Mouse (Mus musculus): Measurements from ENCODE around the gene Dnah8. TPM values are rescaled to one million over a fixed set of nuclear protein-coding genes. Genes with fewer than 3 reads are reported as not detected.

Dnah8 gene
- polyA plus RNA-seq, 1 experiment from 2014 or later, result 2.8 TPM

GRCm38 (mm10) chr17:30892086-30892485 is 267.9 kb downstream of the Dnah8 start:
- H3K4me1 ChIP-seq, result peaks cover 4% of the 10 kb centered on the region; the same call in 1 of the 2 replicates
- no peaks in the 10 kb centered on the region for H3K9me3 ChIP-seq (replicated peaks)
- 19% methylated on average over 1 of the region's 1 CpGs for WGBS
- H3K4me2 ChIP-seq, result no peak overlapping the region
- ATAC-seq (ENCODE audit: low FRiP score), result no peak
- H3K27ac ChIP-seq (replicated peaks), result no peak overlapping the region
- no peak overlapping the region for H3K9ac ChIP-seq (replicated peaks)
- no peak overlapping the region for H3K4me3 ChIP-seq (replicated peaks)
- H3K27me3 ChIP-seq (replicated peaks), result no peaks in the 10 kb centered on the region
- H3K36me3 ChIP-seq, result no peaks in the 10 kb centered on the region

DNA sequence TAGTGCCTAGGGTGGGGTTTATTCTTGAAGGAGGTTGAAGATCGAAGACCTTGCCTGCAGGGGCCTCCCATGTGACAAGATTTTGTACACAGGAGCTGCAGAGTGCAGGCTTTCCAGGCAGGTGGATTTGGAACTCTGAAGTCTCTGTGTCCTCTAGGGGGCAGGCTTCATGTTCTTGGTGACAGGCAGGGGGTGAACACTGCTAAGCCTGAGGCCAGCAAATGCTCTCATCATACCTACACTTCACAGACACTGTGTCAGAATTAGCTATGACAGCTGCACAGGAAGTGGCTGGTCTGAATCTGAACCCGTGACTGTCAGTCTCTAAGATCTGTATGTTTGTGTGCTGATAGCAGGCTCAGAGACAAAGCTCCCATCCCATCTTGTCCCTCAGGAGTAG is 268.6 kb downstream of the Dnah8 start:
- WGBS, result 52% methylated on average over 2 of the region's 2 CpGs
- Histone ChIP-seq H3K4me3 (replicated peaks) (no peak overlapping the region), H3K9me3 (replicated peaks) (no peaks in the 10 kb centered on the region), H3K27me3 (replicated peaks) (no peaks in the 10 kb centered on the region), H3K4me2 (no peak overlapping the region), H3K9ac (replicated peaks) (no peak overlapping the region), H3K27ac (replicated peaks) (no peak overlapping the region), H3K4me1 (peaks cover 4% of the 10 kb centered on the region; the same call in 1 of the 2 replicates), H3K36me3 (no peaks in the 10 kb centered on the region)
- ATAC-seq (ENCODE audit: low FRiP score), result no peak

- no peak for ATAC-seq (ENCODE audit: low FRiP score)
- 45% methylated on average over 2 of the region's 2 CpGs for WGBS
- H3K4me2 ChIP-seq, result no peak overlapping the region
- peaks cover 26% of the 10 kb centered on the region for H3K27me3 ChIP-seq (replicated peaks)
- H3K9ac ChIP-seq (replicated peaks), result no peak overlapping the region
- peaks cover 12% of the 10 kb centered on the region for H3K4me1 ChIP-seq
- no peaks in the 10 kb centered on the region for H3K9me3 ChIP-seq (replicated peaks)
- H3K27ac ChIP-seq (replicated peaks), result no peak overlapping the region
- H3K36me3 ChIP-seq, result no peaks in the 10 kb centered on the region
- no peak overlapping the region for H3K4me3 ChIP-seq (replicated peaks)
Measured at GRCm38 (mm10) chr17:30897075-30897474, 272.9 kb downstream of the Dnah8 start.

GRCm38 (mm10) chr17:30901627-30902026 is 277.5 kb downstream of the Dnah8 start, which contains the start of gene Glp1r:
TSS of gene Glp1r (plus strand) at chr17:30901817.
- no peak within 1 kb of the TSS for H3K27ac ChIP-seq (replicated peaks)
- peaks cover 11% of the 10 kb centered on the region for H3K4me1 ChIP-seq
- no peaks in the 10 kb centered on the region for H3K9me3 ChIP-seq (replicated peaks)
- peak within 1 kb of the TSS; percentile 40 for H3K9ac ChIP-seq (replicated peaks)
- under 1% methylated on average over 32 of the region's 37 CpGs for WGBS
- H3K36me3 ChIP-seq, result no peaks in the 10 kb centered on the region
- peaks cover 42% of the 10 kb centered on the region for H3K27me3 ChIP-seq (replicated peaks)
- no peak for ATAC-seq (ENCODE audit: low FRiP score)
- H3K4me2 ChIP-seq, result peak within 1 kb of the TSS; percentile 96
- peak within 1 kb of the TSS; percentile 45 for H3K4me3 ChIP-seq (replicated peaks)

DNA sequence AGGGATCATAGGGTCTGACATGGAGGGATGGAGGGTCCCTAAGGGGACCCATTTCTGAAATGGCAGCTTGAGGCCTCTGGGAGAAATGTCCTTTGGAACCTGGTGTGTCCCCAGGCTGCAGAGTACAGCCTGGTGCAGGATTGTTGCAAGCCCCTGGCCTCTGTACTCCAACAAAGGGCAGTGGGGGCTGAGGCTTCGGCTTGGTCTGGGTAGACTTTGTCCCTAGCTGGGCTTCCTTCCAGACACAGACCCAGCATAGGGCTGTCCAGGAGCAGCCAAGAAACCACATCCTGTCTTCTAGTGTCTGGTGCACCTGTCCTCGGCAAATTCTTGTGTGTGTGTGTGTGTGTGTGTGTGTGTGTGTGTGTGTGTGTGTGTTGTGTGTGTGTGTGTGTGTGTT is 279.9 kb downstream of the Dnah8 start:
- Histone ChIP-seq H3K27me3 (replicated peaks) (peaks cover 50% of the 10 kb centered on the region), H3K9me3 (replicated peaks) (no peaks in the 10 kb centered on the region), H3K9ac (replicated peaks) (no peak overlapping the region), H3K4me1 (peaks cover 11% of the 10 kb centered on the region), H3K4me3 (replicated peaks) (no peak overlapping the region), H3K4me2 (no peak overlapping the region), H3K27ac (replicated peaks) (no peak overlapping the region), H3K36me3 (no peaks in the 10 kb centered on the region)
- 73% methylated on average over 2 of the region's 2 CpGs for WGBS
- ATAC-seq (ENCODE audit: low FRiP score), result no peak

DNA sequence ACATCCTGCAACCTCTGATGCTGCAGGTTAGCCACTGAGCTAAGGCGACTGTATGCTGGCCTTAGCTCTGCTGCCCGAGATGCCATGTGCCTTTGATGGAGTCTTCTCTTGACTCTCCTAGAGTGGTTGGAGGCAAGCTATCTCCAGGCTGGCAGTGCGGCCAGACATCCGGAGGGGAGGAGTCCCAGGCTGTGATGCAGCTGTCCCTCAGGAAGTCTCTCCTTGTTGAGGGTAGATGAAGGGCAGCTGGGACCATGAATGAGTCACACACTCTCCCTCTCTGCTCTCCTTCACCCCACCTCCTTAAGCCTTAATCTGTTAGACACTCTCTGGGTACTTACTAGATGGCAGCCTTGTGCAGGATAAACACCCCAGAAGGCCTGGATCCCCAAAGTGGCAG is 283.4 kb downstream of the Dnah8 start:
- no peak for ATAC-seq (ENCODE audit: low FRiP score)
- Histone ChIP-seq H3K9ac (replicated peaks) (no peak overlapping the region), H3K9me3 (replicated peaks) (no peaks in the 10 kb centered on the region), H3K27me3 (replicated peaks) (peaks cover 19% of the 10 kb centered on the region), H3K27ac (replicated peaks) (no peak overlapping the region), H3K4me3 (replicated peaks) (no peak overlapping the region), H3K4me1 (peaks cover 21% of the 10 kb centered on the region), H3K36me3 (no peaks in the 10 kb centered on the region), H3K4me2 (no peak overlapping the region)
- 69% methylated on average over 4 of the region's 4 CpGs for WGBS

- H3K4me2 ChIP-seq, result peak overlapping the region; percentile 53
Measured at GRCm38 (mm10) chr17:30910866-30911731, 286.9 kb downstream of the Dnah8 start.

DNA sequence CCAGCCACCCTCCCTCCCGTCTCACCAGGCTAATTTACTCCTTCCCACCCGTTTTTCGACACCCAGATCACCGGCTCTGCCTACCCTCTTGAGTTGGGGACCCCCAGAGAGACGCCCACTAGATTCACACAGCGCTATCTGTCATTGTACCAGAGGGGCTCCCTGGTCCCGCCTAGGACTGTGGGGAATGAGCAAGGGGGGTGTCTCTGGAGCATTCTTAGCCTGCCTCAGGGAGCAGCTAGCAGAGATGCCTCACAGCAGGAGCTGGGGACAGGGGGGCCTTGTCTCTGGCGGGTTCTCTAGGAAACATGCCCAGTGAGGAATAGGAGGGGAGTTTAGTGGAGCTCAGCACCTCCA is 287.6 kb downstream of the Dnah8 start:
- peak; percentile 42; the same call in 1 of the 2 replicates for ATAC-seq (ENCODE audit: low FRiP score)
- 5% methylated on average over 8 of the region's 8 CpGs for WGBS
- H3K27ac ChIP-seq (replicated peaks), result no peak overlapping the region

More at GRCm38 (mm10) chr17:30910866-30911731, 286.9 kb downstream of the Dnah8 start:
- no peak overlapping the region for H3K9ac ChIP-seq (replicated peaks)
- no peaks in the 10 kb centered on the region for H3K36me3 ChIP-seq
- ATAC-seq (ENCODE audit: low FRiP score), result peak; percentile 72
- H3K4me3 ChIP-seq (replicated peaks), result no peak overlapping the region
- peaks cover 8% of the 10 kb centered on the region; the same call in 1 of the 2 replicates for H3K27me3 ChIP-seq (replicated peaks)
- peaks cover 32% of the 10 kb centered on the region for H3K4me1 ChIP-seq
- H3K27ac ChIP-seq (replicated peaks), result no peak overlapping the region
- H3K9me3 ChIP-seq (replicated peaks), result no peaks in the 10 kb centered on the region
- 29% methylated on average over 27 of the region's 27 CpGs for WGBS

DNA sequence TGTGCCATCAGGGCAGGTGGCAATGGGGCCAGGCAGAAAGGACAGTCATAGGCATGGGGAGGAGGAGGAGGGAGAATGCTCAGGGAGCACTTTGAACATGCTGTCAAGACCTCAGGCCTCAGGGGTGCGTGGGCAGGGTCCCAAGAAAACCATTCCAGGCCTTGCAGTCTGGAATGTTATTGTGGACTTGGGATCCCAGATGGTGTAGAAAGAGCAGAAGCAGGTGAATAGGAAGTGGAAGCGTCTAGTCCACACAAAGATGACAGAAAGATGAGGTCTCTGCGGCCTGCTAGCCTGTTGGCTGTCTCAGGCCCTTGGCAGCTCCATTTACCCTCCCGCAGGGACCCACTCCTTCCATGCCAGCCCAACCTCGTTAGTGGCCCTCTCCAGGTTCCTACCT is 288.4 kb downstream of the Dnah8 start:
- WGBS, result 49% methylated on average over 5 of the region's 5 CpGs
- Histone ChIP-seq H3K27me3 (replicated peaks) (0 out of 2 replicates have a peak, but pooled peaks cover 4% of the 10 kb centered on the region), H3K27ac (replicated peaks) (no peak overlapping the region), H3K4me1 (peaks cover 32% of the 10 kb centered on the region), H3K4me2 (no peak overlapping the region), H3K4me3 (replicated peaks) (no peak overlapping the region), H3K9ac (replicated peaks) (no peak overlapping the region), H3K9me3 (replicated peaks) (no peaks in the 10 kb centered on the region), H3K36me3 (no peaks in the 10 kb centered on the region)
- no peak for ATAC-seq (ENCODE audit: low FRiP score)

More for the DNA sequence above, 287.6 kb downstream of the Dnah8 start:
- no peaks in the 10 kb centered on the region for H3K9me3 ChIP-seq (replicated peaks)
- H3K4me1 ChIP-seq, result peaks cover 32% of the 10 kb centered on the region
- H3K9ac ChIP-seq (replicated peaks), result no peak overlapping the region
- H3K4me3 ChIP-seq (replicated peaks), result no peak overlapping the region
- peak overlapping the region; percentile 53 for H3K4me2 ChIP-seq
- H3K36me3 ChIP-seq, result no peaks in the 10 kb centered on the region
- 0 out of 2 replicates have a peak, but pooled peaks cover 8% of the 10 kb centered on the region for H3K27me3 ChIP-seq (replicated peaks)

GRCm38 (mm10) chr17:30914264-30914663 is 290.1 kb downstream of the Dnah8 start:
- Histone ChIP-seq H3K4me1 (peaks cover 32% of the 10 kb centered on the region), H3K9ac (replicated peaks) (no peak overlapping the region), H3K27ac (replicated peaks) (no peak overlapping the region), H3K4me2 (no peak overlapping the region), H3K27me3 (replicated peaks) (no peaks in the 10 kb centered on the region), H3K9me3 (replicated peaks) (no peaks in the 10 kb centered on the region), H3K36me3 (no peaks in the 10 kb centered on the region), H3K4me3 (replicated peaks) (no peak overlapping the region)
- ATAC-seq (ENCODE audit: low FRiP score), result no peak

- Histone ChIP-seq H3K36me3 (no peaks in the 10 kb centered on the region), H3K27ac (replicated peaks) (no peak overlapping the region), H3K4me2 (no peak overlapping the region), H3K4me3 (replicated peaks) (no peak overlapping the region), H3K27me3 (replicated peaks) (no peaks in the 10 kb centered on the region), H3K9me3 (replicated peaks) (no peaks in the 10 kb centered on the region), H3K4me1 (no peaks in the 10 kb centered on the region), H3K9ac (replicated peaks) (no peak overlapping the region)
- ATAC-seq (ENCODE audit: low FRiP score), result no peak
- 61% methylated on average over 4 of the region's 4 CpGs for WGBS
Measured at GRCm38 (mm10) chr17:30923566-30923965, 299.4 kb downstream of the Dnah8 start.

Measured in neural tube, embryonic 15.5 days (tissue).